Mouse (Mus musculus) hindbrain, embryonic 12.5 days (tissue): Measurements from ENCODE around the gene Lias. TPM values are rescaled to one million over a fixed set of nuclear protein-coding genes. Genes with fewer than 3 reads are reported as not detected.

Source experiments
- ATAC-seq: fragments of 200-750 bp; cut with Nextera tagmentation; 2 replicates; pipeline ENCODE4 v1.8.0; 2017; ENCODE audit warnings: moderate TSS enrichment; ENCODE audit not compliant: low FRiP score
- H3K27ac ChIP-seq: fragments of 300-500 bp; sonication (generic); 2 replicates; pipeline ENCODE4 v1.5.1; 2016; ENCODE audit warnings: mild to moderate bottlenecking
- H3K27me3 ChIP-seq: fragments of 300-500 bp; sonication (generic); 2 replicates; pipeline ENCODE4 v1.6.1; 2016; ENCODE audit warnings: mild to moderate bottlenecking
- H3K36me3 ChIP-seq: fragments of 300-500 bp; sonication (generic); 2 replicates; pipeline ENCODE4 v1.6.1; 2016; ENCODE audit warnings: mild to moderate bottlenecking
- H3K4me1 ChIP-seq: fragments of 300-500 bp; sonication (generic); 2 replicates; pipeline ENCODE4 v1.6.1; 2016
- H3K4me2 ChIP-seq: fragments of 300-500 bp; sonication (generic); replicated peaks from 2 replicates; pipeline ENCODE4 v1.6.1; 2016; ENCODE audit warnings: mild to moderate bottlenecking
- H3K4me3 ChIP-seq: fragments of 300-500 bp; sonication (generic); 2 replicates; pipeline ENCODE4 v1.5.1; 2016; ENCODE audit warnings: mild to moderate bottlenecking
- H3K9ac ChIP-seq: fragments of 300-500 bp; sonication (generic); 2 replicates; pipeline ENCODE4 v1.6.1; 2016; ENCODE audit warnings: mild to moderate bottlenecking, moderate library complexity
- H3K9me3 ChIP-seq: fragments of 300-500 bp; sonication (generic); replicated peaks from 2 replicates; pipeline ENCODE4 v1.6.1; 2016; ENCODE audit warnings: mild to moderate bottlenecking
- WGBS: fragments of 180-500 bp; shearing (Covaris S2); methylation state at CpG from one replicate; pipeline ENCODE4 v1.1.7; 2016; 5-methylcytosine and 5-hydroxymethylcytosine counted together
- polyA plus RNA-seq: library from polyadenylated mRNA; unstranded; fragments of >200 nt; fragmentation: Nextera tagmentation; extraction: Ambion mirVana; gene quantifications from 2 replicates; pipeline ENCODE4 v1.2.1, GENCODE M21; 2016

Gene Lias
- polyA plus RNA-seq, 1 experiment from 2014 or later, result 58.3 TPM

GRCm38 (mm10) chr5:65387008-65387867 is 4.1 kb upstream of the Lias start:
- Histone ChIP-seq H3K9ac (no peak overlapping the region), H3K4me3 (no peak overlapping the region), H3K27me3 (no peaks in the 10 kb centered on the region), H3K4me1 (peaks cover 11% of the 10 kb centered on the region), H3K4me2 (no peak overlapping the region), H3K36me3 (peaks cover 32% of the 10 kb centered on the region), H3K27ac (no peak overlapping the region), H3K9me3 (no peaks in the 10 kb centered on the region)
- ATAC-seq, result no peak
- WGBS, result 79% methylated on average over 6 of the region's 6 CpGs

GRCm38 (mm10) chr5:65391753-65392152 is 456 bp downstream of the Lias start:
- peak; percentile 59 for ATAC-seq
- H3K9me3 ChIP-seq, result no peaks in the 10 kb centered on the region
- 3% methylated on average over 12 of the region's 12 CpGs for WGBS
- peak overlapping the region; percentile 74 for H3K9ac ChIP-seq
- peaks cover 47% of the 10 kb centered on the region for H3K36me3 ChIP-seq
- H3K4me3 ChIP-seq, result peak overlapping the region; percentile 83
- H3K27me3 ChIP-seq, result no peaks in the 10 kb centered on the region
- peak overlapping the region; percentile 92 for H3K27ac ChIP-seq
- H3K4me1 ChIP-seq, result peaks cover 12% of the 10 kb centered on the region
- peak overlapping the region; percentile 79 for H3K4me2 ChIP-seq

GRCm38 (mm10) chr5:65394425-65394824 is 3.1 kb downstream of the Lias start:
- H3K27ac ChIP-seq, result no peak overlapping the region
- no peaks in the 10 kb centered on the region for H3K27me3 ChIP-seq
- H3K9me3 ChIP-seq, result no peaks in the 10 kb centered on the region
- no peak for ATAC-seq
- peaks cover 44% of the 10 kb centered on the region for H3K36me3 ChIP-seq
- no peak overlapping the region for H3K4me2 ChIP-seq
- H3K4me3 ChIP-seq, result no peak overlapping the region
- H3K9ac ChIP-seq, result no peak overlapping the region
- peaks cover 12% of the 10 kb centered on the region for H3K4me1 ChIP-seq
- 95% methylated on average over 7 of the region's 7 CpGs for WGBS

- no peak overlapping the region for H3K27ac ChIP-seq
- ATAC-seq, result no peak
- H3K9me3 ChIP-seq, result no peaks in the 10 kb centered on the region
- H3K4me1 ChIP-seq, result no peaks in the 10 kb centered on the region
- no peak overlapping the region for H3K9ac ChIP-seq
- no peak overlapping the region for H3K4me3 ChIP-seq
- H3K4me2 ChIP-seq, result no peak overlapping the region
- no peaks in the 10 kb centered on the region for H3K27me3 ChIP-seq
- peaks cover 72% of the 10 kb centered on the region for H3K36me3 ChIP-seq
- WGBS, result 33% methylated on average over 2 of the region's 2 CpGs
These were observed 10.1 kb downstream of the Lias start for GRCm38 (mm10) chr5:65401251-65401994.

- no peaks in the 10 kb centered on the region for H3K4me1 ChIP-seq
- no peak overlapping the region for H3K4me3 ChIP-seq
- no peak overlapping the region for H3K4me2 ChIP-seq
- peaks cover 71% of the 10 kb centered on the region for H3K36me3 ChIP-seq
- H3K9ac ChIP-seq, result no peak overlapping the region
- no peaks in the 10 kb centered on the region for H3K27me3 ChIP-seq
- peak overlapping the region; percentile 30; the same call in 1 of the 2 replicates for H3K27ac ChIP-seq
- WGBS, result 40% methylated on average over 12 of the region's 12 CpGs
- no peak for ATAC-seq
- H3K9me3 ChIP-seq, result no peaks in the 10 kb centered on the region
These were observed 16.7 kb downstream of the Lias start for GRCm38 (mm10) chr5:65407989-65408388.

GRCm38 (mm10) chr5:65415653-65416458 is 24.6 kb downstream of the Lias start:
- Histone ChIP-seq H3K4me3 (no peak overlapping the region), H3K36me3 (peaks cover 66% of the 10 kb centered on the region), H3K9me3 (no peaks in the 10 kb centered on the region), H3K4me2 (no peak overlapping the region; the same call in 1 of the 2 replicates), H3K9ac (peak overlapping the region; percentile 37; the same call in 1 of the 2 replicates), H3K27ac (no peak overlapping the region), H3K4me1 (peaks cover 6% of the 10 kb centered on the region; the same call in 1 of the 2 replicates), H3K27me3 (no peaks in the 10 kb centered on the region)
- 20% methylated on average over 26 of the region's 26 CpGs for WGBS
- no peak for ATAC-seq

- H3K27me3 ChIP-seq, result no peaks in the 10 kb centered on the region
- H3K4me1 ChIP-seq, result peaks cover 6% of the 10 kb centered on the region; the same call in 1 of the 2 replicates
- H3K9me3 ChIP-seq, result no peaks in the 10 kb centered on the region
- H3K27ac ChIP-seq, result no peak overlapping the region
- H3K9ac ChIP-seq, result no peak overlapping the region
- 84% methylated on average over 10 of the region's 10 CpGs for WGBS
- ATAC-seq, result no peak
- H3K4me3 ChIP-seq, result no peak overlapping the region
- peaks cover 75% of the 10 kb centered on the region for H3K36me3 ChIP-seq
- H3K4me2 ChIP-seq, result no peak overlapping the region
These were observed 27.8 kb downstream of the Lias start for GRCm38 (mm10) chr5:65419136-65419535.

GRCm38 (mm10) chr5:65420822-65421221 is 29.5 kb downstream of the Lias start:
- Histone ChIP-seq H3K4me2 (no peak overlapping the region), H3K27ac (no peak overlapping the region), H3K4me1 (0 out of 2 replicates have a peak, but pooled peaks cover 2% of the 10 kb centered on the region), H3K4me3 (no peak overlapping the region), H3K9ac (no peak overlapping the region), H3K27me3 (no peaks in the 10 kb centered on the region), H3K36me3 (peaks cover 77% of the 10 kb centered on the region), H3K9me3 (no peaks in the 10 kb centered on the region)
- WGBS, result 86% methylated on average over 6 of the region's 6 CpGs
- ATAC-seq, result no peak

- no peaks in the 10 kb centered on the region for H3K9me3 ChIP-seq
- no peak for ATAC-seq
- WGBS, result 92% methylated on average over 8 of the region's 8 CpGs
These were observed 31.5 kb downstream of the Lias start for GRCm38 (mm10) chr5:65422803-65423202.

GRCm38 (mm10) chr5:65424215-65424614 is 32.9 kb downstream of the Lias start:
- H3K27ac ChIP-seq, result no peak overlapping the region
- H3K4me1 ChIP-seq, result no peaks in the 10 kb centered on the region
- no peaks in the 10 kb centered on the region for H3K9me3 ChIP-seq
- no peak overlapping the region for H3K9ac ChIP-seq
- no peak overlapping the region for H3K4me3 ChIP-seq
- WGBS, result 92% methylated on average over 6 of the region's 6 CpGs
- peaks cover 58% of the 10 kb centered on the region for H3K36me3 ChIP-seq
- no peak for ATAC-seq
- H3K27me3 ChIP-seq, result no peaks in the 10 kb centered on the region
- no peak overlapping the region for H3K4me2 ChIP-seq

More at GRCm38 (mm10) chr5:65422803-65423202, 31.5 kb downstream of the Lias start:
- Histone ChIP-seq H3K9ac (no peak overlapping the region), H3K27ac (no peak overlapping the region), H3K4me1 (no peaks in the 10 kb centered on the region), H3K4me3 (no peak overlapping the region), H3K36me3 (peaks cover 67% of the 10 kb centered on the region), H3K27me3 (no peaks in the 10 kb centered on the region), H3K4me2 (no peak overlapping the region)

- no peaks in the 10 kb centered on the region for H3K27me3 ChIP-seq
- H3K4me1 ChIP-seq, result no peaks in the 10 kb centered on the region
- H3K36me3 ChIP-seq, result peaks cover 54% of the 10 kb centered on the region
- H3K27ac ChIP-seq, result no peak overlapping the region
- no peak overlapping the region for H3K4me2 ChIP-seq
- no peak overlapping the region for H3K4me3 ChIP-seq
- no peak overlapping the region for H3K9ac ChIP-seq
- no peaks in the 10 kb centered on the region for H3K9me3 ChIP-seq
- no peak for ATAC-seq
- WGBS, result 96% methylated on average over 5 of the region's 5 CpGs
These were observed 34.0 kb downstream of the Lias start for GRCm38 (mm10) chr5:65425251-65425650.

GRCm38 (mm10) chr5:65428321-65428720 is 37.0 kb downstream of the Lias start:
- Histone ChIP-seq H3K4me3 (no peak overlapping the region), H3K4me1 (0 out of 2 replicates have a peak, but pooled peaks cover under 1% of the 10 kb centered on the region), H3K4me2 (no peak overlapping the region), H3K36me3 (peaks cover 28% of the 10 kb centered on the region), H3K9me3 (no peaks in the 10 kb centered on the region), H3K27me3 (no peaks in the 10 kb centered on the region), H3K9ac (no peak overlapping the region), H3K27ac (no peak overlapping the region)
- WGBS, result 54% methylated on average over 4 of the region's 4 CpGs
- no peak for ATAC-seq
